Mouse (Mus musculus): ENCODE measurements at regions not wholly inside any gene's neighbourhood (a gene's known extent, or its start where the extent isn't known, plus 50 kb on each side); places are given as distances from the start of the nearest gene placed in this dataset.

GRCm38 (mm10) chr3:104712711-104713110 is 68.1 kb upstream of the Ppm1j start:
- Histone ChIP-seq H3K27ac (ENCODE audit: insufficient read depth, low read depth, low read length) (no peak overlapping the region), H3K27me3 (ENCODE audit: control insufficient read depth, insufficient read depth, low read length) (no peaks in the 10 kb centered on the region), H3K36me3 (ENCODE audit: control insufficient read depth, insufficient read depth, low read length) (no peaks in the 10 kb centered on the region), H3K4me1 (ENCODE audit: control insufficient read depth, insufficient read depth, insufficient read length, low read length) (peaks cover 3% of the 10 kb centered on the region; the same call in 1 of the 2 replicates), H3K4me3 (ENCODE audit: low read depth, low read length) (no peak overlapping the region)
- TF ChIP-seq CTCF (IDR thresholded peaks at IDR 0.05; ENCODE audit: extremely low read depth, insufficient read length, insufficient replicate concordance, low read depth, low read length) (no peak), POLR2A (IDR thresholded peaks at IDR 0.05; ENCODE audit: low read depth, low read length) (no peak)
- whole genome bisulfite sequencing: 61% methylated on average over 3 of the region's 3 CpGs

GRCm38 (mm10) chr3:104713836-104714631 is 66.8 kb upstream of the Ppm1j start:
- Histone ChIP-seq H3K27me3 (ENCODE audit: control insufficient read depth, insufficient read depth, low read length) (no peaks in the 10 kb centered on the region), H3K4me1 (ENCODE audit: control insufficient read depth, insufficient read depth, insufficient read length, low read length) (peaks cover 3% of the 10 kb centered on the region; the same call in 1 of the 2 replicates), H3K27ac (ENCODE audit: insufficient read depth, low read depth, low read length) (no peak overlapping the region), H3K36me3 (ENCODE audit: control insufficient read depth, insufficient read depth, low read length) (no peaks in the 10 kb centered on the region), H3K4me3 (ENCODE audit: low read depth, low read length) (peak overlapping the region; percentile 41)
- WGBS: 24% methylated on average over 8 of the region's 8 CpGs
- TF ChIP-seq POLR2A (IDR thresholded peaks at IDR 0.05; ENCODE audit: low read depth, low read length) (no peak), CTCF (IDR thresholded peaks at IDR 0.05; ENCODE audit: extremely low read depth, insufficient read length, insufficient replicate concordance, low read depth, low read length) (peak; percentile 78; the same call in 1 of the 2 replicates)

GRCm38 (mm10) chr3:104714679-104715326 is 66.1 kb upstream of the Ppm1j start:
- TF ChIP-seq POLR2A (IDR thresholded peaks at IDR 0.05; ENCODE audit: low read depth, low read length) (no peak), CTCF (IDR thresholded peaks at IDR 0.05; ENCODE audit: extremely low read depth, insufficient read length, insufficient replicate concordance, low read depth, low read length) (peak; percentile 76; the same call in 1 of the 2 replicates)
- no peaks in the 10 kb centered on the region for H3K27me3 ChIP-seq (ENCODE audit: control insufficient read depth, insufficient read depth, low read length)
- 42% methylated on average over 11 of the region's 11 CpGs for WGBS
- peaks cover 3% of the 10 kb centered on the region; the same call in 1 of the 2 replicates for H3K4me1 ChIP-seq (ENCODE audit: control insufficient read depth, insufficient read depth, insufficient read length, low read length)
- H3K36me3 ChIP-seq (ENCODE audit: control insufficient read depth, insufficient read depth, low read length): no peaks in the 10 kb centered on the region
- peak overlapping the region; percentile 41 for H3K4me3 ChIP-seq (ENCODE audit: low read depth, low read length)
- H3K27ac ChIP-seq (ENCODE audit: insufficient read depth, low read depth, low read length): no peak overlapping the region
